Mouse (Mus musculus) testis, postnatal 14 days (tissue): ENCODE measurements around the gene Clec2d.

Source experiments
- DNase-seq: peaks from one replicate; pipeline ENCODE4 v3.0.0; 2021; ENCODE audit warnings: low spot score

Clec2d gene

GRCm38 (mm10) chr6:129228935-129229773 is 48.7 kb downstream of the Clec2d start:
- DNase-seq = no peak

- DNase-seq = peak; percentile 30
These were observed 49.6 kb downstream of the Clec2d start for GRCm38 (mm10) chr6:129229774-129230578.

- DNase-seq = no peak
These were observed 51.8 kb downstream of the Clec2d start for GRCm38 (mm10) chr6:129232005-129232841.

GRCm38 (mm10) chr6:129232842-129233205 is 52.4 kb downstream of the Clec2d start:
- no peak for DNase-seq

- DNase-seq = no peak
These were observed 53.0 kb downstream of the Clec2d start for GRCm38 (mm10) chr6:129233366-129233954.

GRCm38 (mm10) chr6:129233955-129234369 is 53.5 kb downstream of the Clec2d start:
- no peak for DNase-seq

GRCm38 (mm10) chr6:129234456-129235360 is 54.3 kb downstream of the Clec2d start:
- no peak for DNase-seq

GRCm38 (mm10) chr6:129235855-129236461 is 55.5 kb downstream of the Clec2d start:
- DNase-seq = no peak
